Mouse (Mus musculus) granulocyte monocyte progenitor cell, adult 5-6 weeks (primary cell): Measurements from ENCODE around the gene Col6a1. TPM values are rescaled to one million over a fixed set of nuclear protein-coding genes. Genes with fewer than 3 reads are reported as not detected.

Experiments
- ATAC-seq: replicated peaks from 2 replicates; pipeline ENCODE4 v1.8.0; 2016; ENCODE audit warnings: mild to moderate bottlenecking, moderate TSS enrichment, inconsistent platforms; ENCODE audit not compliant: poor library complexity, severe bottlenecking
- total RNA-seq, 2 experiments: library from RNA; stranded (forward) in 1 of 2; stranded (reverse) in 1 of 2; fragments of 200-712, 200-1000 nt in 1 of 2; fragments of >200 nt in 1 of 2; fragmentation: Nextera tagmentation in 1 of 2; gene quantifications; 2 replicates each; pipeline ENCODE4 v1.2.3; 2014 to 2017

Gene Col6a1
- total RNA-seq, 2 experiments from 2014 or later = not detected

- ATAC-seq = no peak
These were observed 871 bp downstream of the Col6a1 start for GRCm38 (mm10) chr10:76725097-76725496.

- no peak for ATAC-seq
These were observed 1.7 kb downstream of the Col6a1 start for GRCm38 (mm10) chr10:76724231-76724736.

DNA sequence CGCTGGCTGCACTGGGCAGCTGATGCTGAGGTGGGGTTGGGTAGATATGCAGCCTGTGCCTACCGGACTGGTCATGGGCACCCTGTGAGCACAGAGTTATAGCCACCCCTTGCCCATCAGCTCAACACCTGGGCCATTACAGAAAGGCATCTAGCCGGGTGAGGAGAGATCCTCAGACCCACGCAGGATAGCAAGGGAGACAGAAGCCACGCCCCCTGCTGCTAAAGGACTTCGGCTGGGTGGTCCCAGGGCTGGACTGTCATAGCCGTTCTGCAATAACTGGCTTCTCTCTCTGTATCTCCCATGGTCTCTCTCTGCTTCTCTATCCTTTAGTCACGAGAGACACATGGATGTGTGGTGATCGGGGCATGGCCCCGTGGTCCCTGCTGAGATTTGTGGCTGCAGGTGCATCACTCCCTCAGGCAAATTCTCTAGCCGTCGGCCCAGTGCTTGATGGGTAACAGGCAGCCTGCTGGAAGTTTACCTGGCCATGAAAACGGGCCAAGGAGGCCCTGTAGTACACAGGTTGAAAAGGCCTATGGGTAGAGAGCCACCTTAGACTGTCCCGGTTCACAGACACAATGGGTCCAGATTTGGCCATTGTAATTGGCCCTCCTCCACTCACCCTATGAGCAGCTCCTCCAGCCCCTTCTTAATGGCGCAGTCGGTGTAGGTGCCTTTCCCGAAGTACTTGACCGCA, 3.1 kb downstream of the Col6a1 start:
- no peak for ATAC-seq

GRCm38 (mm10) chr10:76721746-76722145, 4.2 kb downstream of the Col6a1 start:
- ATAC-seq = no peak

DNA sequence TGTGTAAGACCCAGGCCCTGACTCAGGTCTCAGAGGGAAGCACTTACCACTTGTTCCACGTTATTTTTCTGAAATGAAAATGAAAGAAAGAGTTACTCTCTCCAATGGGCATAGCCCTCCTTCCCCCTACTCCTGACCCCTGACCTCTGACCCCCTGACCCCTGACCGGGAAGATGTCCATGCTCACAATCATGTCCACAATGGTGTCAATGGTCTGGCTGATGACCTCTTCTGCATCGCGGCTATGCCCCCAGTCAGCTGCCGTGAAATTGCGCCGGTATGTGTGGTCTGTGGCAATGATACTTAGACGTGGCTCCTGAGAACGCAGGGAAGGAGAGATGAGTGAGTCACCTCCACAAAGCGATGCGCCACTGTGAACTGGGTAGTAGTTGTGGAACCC, 4.8 kb downstream of the Col6a1 start:
- ATAC-seq = no peak

GRCm38 (mm10) chr10:76717631-76718030, 8.3 kb downstream of the Col6a1 start:
- no peak for ATAC-seq

GRCm38 (mm10) chr10:76717026-76717425, 8.9 kb downstream of the Col6a1 start:
- no peak for ATAC-seq

DNA sequence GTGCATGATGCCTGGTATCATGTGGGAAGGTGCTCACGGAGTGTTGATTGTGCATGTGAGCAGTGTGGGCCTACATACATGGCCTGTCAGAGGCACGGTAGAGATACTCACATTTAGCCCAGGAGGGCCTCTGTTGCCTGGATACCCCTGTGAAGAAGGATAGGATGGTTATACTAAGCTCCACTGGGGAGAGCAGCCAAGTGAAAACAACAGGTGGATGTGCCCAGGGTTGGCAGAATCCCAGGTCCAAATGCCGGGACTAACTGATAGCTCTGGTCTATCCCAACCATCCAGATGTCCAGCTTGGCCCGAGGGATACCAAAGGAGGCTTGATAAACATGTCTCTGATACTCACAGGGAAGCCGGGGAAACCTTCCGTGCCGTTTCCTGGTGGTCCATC, 11.7 kb downstream of the Col6a1 start:
- ATAC-seq = no peak

- no peak for ATAC-seq
These were observed 13.5 kb downstream of the Col6a1 start for GRCm38 (mm10) chr10:76712500-76712899.

DNA sequence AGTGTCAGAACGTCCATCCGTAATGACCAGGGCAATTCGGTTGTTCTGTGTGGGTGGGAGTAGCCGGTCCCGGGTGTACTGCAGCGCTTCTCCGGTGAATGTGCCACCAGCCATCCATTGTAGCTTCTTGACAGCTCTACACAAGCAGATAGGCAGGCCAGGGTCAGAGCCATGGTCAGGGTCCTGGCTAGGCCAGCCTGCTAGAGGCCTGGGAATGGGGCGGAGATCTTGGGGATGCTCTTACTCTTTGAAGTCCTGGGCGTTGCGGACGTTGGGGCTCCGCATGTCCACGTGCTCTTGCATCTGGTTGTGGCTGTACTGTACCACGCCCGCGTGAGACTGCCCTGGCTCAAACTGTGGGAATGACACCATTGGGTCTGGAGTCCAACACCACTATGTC, 14.6 kb downstream of the Col6a1 start:
- ATAC-seq = no peak

GRCm38 (mm10) chr10:76708465-76708864, 17.5 kb downstream of the Col6a1 start:
- no peak for ATAC-seq

GRCm38 (mm10) chr10:76707584-76707983, 18.4 kb downstream of the Col6a1 start:
- no peak for ATAC-seq

- ATAC-seq = no peak
These were observed 19.0 kb downstream of the Col6a1 start for GRCm38 (mm10) chr10:76707001-76707400.

- ATAC-seq = no peak
These were observed 21.6 kb downstream of the Col6a1 start for GRCm38 (mm10) chr10:76704358-76704757.

DNA sequence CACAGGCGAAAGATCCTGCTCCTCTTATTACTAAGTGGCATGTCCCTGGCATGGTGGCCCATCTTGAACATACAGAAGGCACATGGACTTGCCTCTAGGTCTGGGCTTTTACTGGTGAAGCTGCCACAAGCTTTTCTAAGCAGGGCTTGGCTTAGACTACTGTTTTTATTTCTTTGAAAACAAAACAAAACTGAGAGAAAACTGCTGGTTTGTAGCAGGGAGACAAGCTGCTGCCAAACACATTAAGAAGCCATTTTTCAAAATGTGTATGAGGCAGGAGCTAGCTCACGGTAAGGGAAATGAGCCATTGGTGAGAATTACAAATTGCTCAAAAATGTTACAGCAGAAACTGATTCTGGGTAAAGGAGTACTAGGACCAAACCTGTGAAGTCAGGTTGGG, 24.5 kb downstream of the Col6a1 start:
- ATAC-seq = no peak

DNA sequence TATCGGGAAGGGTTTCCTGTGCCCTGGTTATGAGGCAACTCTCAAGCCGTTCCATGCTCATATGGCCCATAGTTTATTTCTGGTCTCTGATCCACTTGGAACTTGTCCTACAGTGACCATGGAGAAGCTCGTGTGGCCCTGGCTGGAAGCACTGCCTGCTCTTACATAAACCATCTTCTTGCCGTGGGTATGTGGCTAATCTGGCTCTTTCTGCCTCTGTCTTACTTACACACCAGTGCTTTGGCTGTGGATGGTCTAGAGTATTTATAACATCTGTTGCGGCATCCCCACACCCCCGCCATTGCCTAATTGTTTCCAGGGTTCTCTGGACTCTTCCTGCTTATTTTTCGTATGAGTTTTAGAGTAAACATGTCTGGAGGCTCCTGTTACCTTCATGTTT, 26.2 kb downstream of the Col6a1 start:
- no peak for ATAC-seq

DNA sequence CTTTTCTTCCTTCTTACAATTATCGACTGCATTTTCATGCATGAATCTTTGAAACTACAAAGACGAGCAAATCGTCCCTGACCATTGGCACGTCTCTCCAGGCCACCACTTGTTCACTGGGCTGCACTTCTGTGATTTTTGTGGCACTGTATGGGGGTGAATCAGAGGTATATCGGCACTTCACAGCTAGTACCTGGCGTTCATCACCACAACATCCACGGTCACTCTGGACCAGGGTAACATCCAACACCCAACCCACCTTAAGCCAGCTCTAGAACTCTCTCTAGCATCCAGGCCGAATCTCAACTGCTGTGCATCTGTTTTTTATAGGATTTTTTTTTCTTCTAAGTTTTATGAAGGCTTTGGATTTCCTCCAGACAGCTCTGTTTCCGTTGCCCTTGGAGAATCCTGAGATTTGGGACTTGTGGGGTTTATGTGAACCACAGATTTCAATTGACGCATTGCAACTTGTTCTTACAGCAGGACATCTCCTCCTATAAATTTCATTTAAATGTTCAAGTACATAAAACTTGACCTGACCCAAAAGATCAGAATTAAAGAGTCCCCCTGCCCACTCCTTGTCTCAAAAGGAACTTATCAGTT, 30.6 kb downstream of the Col6a1 start:
- ATAC-seq = no peak

GRCm38 (mm10) chr10:76694765-76695164, 31.2 kb downstream of the Col6a1 start:
- no peak for ATAC-seq

GRCm38 (mm10) chr10:76693446-76693845, 32.5 kb downstream of the Col6a1 start:
- ATAC-seq = no peak

- no peak for ATAC-seq
These were observed 40.4 kb downstream of the Col6a1 start for GRCm38 (mm10) chr10:76685451-76686017.

DNA sequence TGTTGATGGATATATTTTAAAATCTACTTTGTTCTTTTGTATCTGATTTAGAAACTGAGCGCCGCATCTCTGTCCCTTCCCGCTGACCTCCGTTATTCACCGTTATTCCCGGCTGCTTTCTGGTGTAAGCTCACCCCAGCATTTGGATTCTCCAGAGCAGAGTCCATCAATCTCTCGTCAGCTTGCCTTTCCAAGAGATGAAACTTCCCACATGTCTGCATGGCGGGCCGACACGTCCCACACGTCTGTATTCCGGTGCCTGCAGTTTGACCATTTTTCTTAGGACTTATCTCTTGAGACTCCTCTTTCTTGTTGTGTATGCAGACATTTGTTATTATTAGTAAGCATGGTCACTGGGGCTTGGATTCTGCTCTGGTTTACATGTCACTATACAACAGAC, 42.0 kb downstream of the Col6a1 start:
- ATAC-seq = no peak

DNA sequence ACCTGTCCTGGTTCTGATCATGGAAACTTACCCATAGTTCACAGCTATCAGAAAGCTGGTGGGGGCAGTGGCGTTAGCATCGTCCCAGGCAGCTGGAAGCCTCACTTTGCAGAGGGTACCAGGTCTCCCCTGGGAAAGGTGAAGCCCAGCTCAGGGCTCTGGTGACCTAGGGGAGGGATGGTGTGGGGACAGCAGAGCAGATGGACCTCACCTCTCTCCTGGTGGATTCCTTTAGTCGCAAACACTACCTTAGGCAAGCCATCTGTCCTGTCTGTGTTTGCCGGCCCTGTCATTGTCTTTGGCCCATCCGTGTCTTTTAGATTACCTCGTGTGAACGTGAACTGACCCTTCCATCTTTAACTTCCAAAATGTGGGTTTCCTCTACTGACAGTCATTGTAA, 42.5 kb downstream of the Col6a1 start:
- no peak for ATAC-seq
